Mouse (Mus musculus) intestine, embryonic 15.5 days (tissue): ENCODE measurements around the gene Mpc2. TPM values are rescaled to one million over a fixed set of nuclear protein-coding genes. Genes with fewer than 3 reads are reported as not detected.

Experiments used
- polyA plus RNA-seq: library from polyadenylated mRNA; unstranded; fragments of >200 nt; fragmentation: Nextera tagmentation; extraction: Ambion mirVana; gene quantifications from 2 replicates; pipeline ENCODE4 v1.2.1, GENCODE M21; 2015

Mpc2 gene
- polyA plus RNA-seq, 1 experiment from 2014 or later = 165 TPM

Other genes starting within 250 kb of the Mpc2 start
- 77.9 and 85.6 TPM in 2 replicates for gene Tiprl, start 223.6 kb upstream of the Mpc2 start, polyA plus RNA-seq
- gene Gpr161, start 164.8 kb upstream of the Mpc2 start, polyA plus RNA-seq = 0.92 TPM in 2 replicates
- gene Dcaf6, start 162 bp upstream of the Mpc2 start, polyA plus RNA-seq = 10.6 and 12.3 TPM in 2 replicates
- gene Adcy10, start 24.5 kb downstream of the Mpc2 start, polyA plus RNA-seq = not detected in 2 replicates
- gene Mpzl1, start 173.9 kb downstream of the Mpc2 start, polyA plus RNA-seq = 129 and 130 TPM in 2 replicates
- 32.7 and 33.8 TPM in 2 replicates for gene Rcsd1, start 249.1 kb downstream of the Mpc2 start, polyA plus RNA-seq